Mouse (Mus musculus): ENCODE results near the gene Olfr531. TPM values are rescaled to one million over a fixed set of nuclear protein-coding genes. Genes with fewer than 3 reads are reported as not detected.

The Olfr531 gene
- polyA plus RNA-seq, 2 experiments, result not detected

DNA sequence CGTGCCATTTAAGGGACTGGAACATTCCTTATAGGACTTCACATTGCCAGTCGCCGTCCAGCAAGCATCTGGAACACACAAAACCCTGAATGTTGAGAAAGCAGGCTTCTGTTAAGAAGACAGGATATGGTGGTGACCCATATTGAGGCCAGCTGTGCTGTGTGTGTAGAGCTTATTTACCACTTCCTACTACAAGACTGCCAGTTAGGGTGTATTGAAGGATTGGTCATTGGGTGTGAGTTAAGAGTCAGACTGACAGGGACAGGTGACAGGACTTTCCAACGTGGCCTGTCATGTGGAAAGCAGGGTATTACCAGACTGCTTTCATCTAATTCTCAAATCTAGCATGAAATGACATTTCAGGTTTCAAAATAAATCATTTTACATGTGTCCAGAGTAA, 28.4 kb downstream of the Olfr531 start:
- H3K27me3 ChIP-seq (ENCODE audit: control insufficient read depth, insufficient read depth, low read length), result no peaks in the 10 kb centered on the region
- H3K4me2 ChIP-seq (ENCODE audit: low read depth), result no peak overlapping the region
- DNase-seq (ENCODE audit: low read depth in 3 of 3, low spot score in 3 of 3) (no peak), ATAC-seq (ENCODE audit: insufficient read depth) (no peak)
- H3K9me3 ChIP-seq (ENCODE audit: control insufficient read depth, low read length), result no peaks in the 10 kb centered on the region
- WGBS (ENCODE audit: insufficient replicate concordance), result 38% methylated on average over 4 of the region's 4 CpGs
- H3K4me3 ChIP-seq (ENCODE audit: insufficient read depth in 1 of 2, low read depth in 2 of 2, low read length in 2 of 2), result no peak overlapping the region
- H3K27ac ChIP-seq, result no peak overlapping the region
- no peaks in the 10 kb centered on the region for H3K36me3 ChIP-seq (replicated peaks; ENCODE audit: control insufficient read depth, insufficient read depth, low read depth)
- no peak overlapping the region for H3K9ac ChIP-seq (replicated peaks)
- TF ChIP-seq CTCF (IDR thresholded peaks at IDR 0.05; ENCODE audit: low read depth) (no peak), EP300 (IDR thresholded peaks at IDR 0.05; ENCODE audit: low read depth) (no peak)
- H3K4me1 ChIP-seq (replicated peaks; ENCODE audit: control insufficient read depth in 2 of 2, insufficient read depth in 2 of 2, low read length in 1 of 2), result no peaks in the 10 kb centered on the region

DNA sequence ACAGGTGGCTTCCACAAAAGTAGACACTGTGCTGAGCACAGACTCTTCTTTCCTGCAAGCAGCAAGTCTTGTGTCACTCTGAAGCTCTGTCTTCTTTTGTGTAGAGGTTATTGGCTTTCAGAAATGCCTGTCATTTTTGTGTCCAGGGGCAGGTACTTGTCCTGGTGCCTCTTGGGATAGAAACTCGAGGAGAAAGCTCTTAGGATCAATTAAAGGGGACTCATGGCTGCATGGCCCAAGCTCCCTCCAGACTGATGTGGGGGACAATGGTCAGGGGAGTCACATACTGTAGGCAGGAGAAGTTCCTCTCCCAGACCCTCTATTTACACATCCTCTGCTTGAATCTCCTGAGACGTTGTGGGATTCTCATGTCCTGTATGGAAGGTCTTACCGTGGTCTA, 41.1 kb downstream of the Olfr531 start, which contains the start of gene Olfr60:
Gene Olfr60, minus strand, starts transcription at position 101 of the 400 bp plus-strand sequence.
- H3K9me3 ChIP-seq (ENCODE audit: control insufficient read depth, low read length), result no peaks in the 10 kb centered on the region
- no peaks in the 10 kb centered on the region for H3K27me3 ChIP-seq (ENCODE audit: control insufficient read depth, insufficient read depth, low read length)
- H3K27ac ChIP-seq, result no peak within 1 kb of the TSS
- H3K9ac ChIP-seq (replicated peaks), result no peak within 1 kb of the TSS
- TF ChIP-seq EP300 (IDR thresholded peaks at IDR 0.05; ENCODE audit: low read depth), result no peak
- ATAC-seq (ENCODE audit: insufficient read depth) (no peak), DNase-seq (ENCODE audit: low read depth in 3 of 3, low spot score in 3 of 3) (no peak)
- H3K4me2 ChIP-seq (ENCODE audit: low read depth), result no peak within 1 kb of the TSS
- 45% methylated on average over 3 of the region's 3 CpGs for WGBS (ENCODE audit: insufficient replicate concordance)
- H3K4me1 ChIP-seq (replicated peaks; ENCODE audit: control insufficient read depth in 2 of 2, insufficient read depth in 2 of 2, low read length in 1 of 2), result no peaks in the 10 kb centered on the region
- no peak within 1 kb of the TSS for H3K4me3 ChIP-seq (ENCODE audit: insufficient read depth in 1 of 2, low read depth in 2 of 2, low read length in 2 of 2)
- no peaks in the 10 kb centered on the region for H3K36me3 ChIP-seq (replicated peaks; ENCODE audit: control insufficient read depth, insufficient read depth, low read depth)

Other genes starting within 250 kb of the Olfr531 start
- 0.01 TPM in 1 of 2 replicates, not detected in the other for gene Sprn, start 248.0 kb downstream of the Olfr531 start, polyA plus RNA-seq (2012; rRNA removed)
- not detected in 2 replicates for gene Sprn, start 248.0 kb downstream of the Olfr531 start, polyA plus RNA-seq (2014; fragmentation: Nextera tagmentation; extraction: Ambion mirVana)
- not detected in 2 replicates for gene Olfr522, start 238.2 kb downstream of the Olfr531 start, polyA plus RNA-seq (2012; rRNA removed)
- not detected in 2 replicates for gene Olfr522, start 238.2 kb downstream of the Olfr531 start, polyA plus RNA-seq (2014; fragmentation: Nextera tagmentation; extraction: Ambion mirVana)
- not detected in 2 replicates for gene Olfr523, start 229.7 kb downstream of the Olfr531 start, polyA plus RNA-seq (2012; rRNA removed)
- not detected in 2 replicates for gene Olfr523, start 229.7 kb downstream of the Olfr531 start, polyA plus RNA-seq (2014; fragmentation: Nextera tagmentation; extraction: Ambion mirVana)
- not detected in 2 replicates for gene Olfr524, start 197.0 kb downstream of the Olfr531 start, polyA plus RNA-seq (2012; rRNA removed)
- not detected in 2 replicates for gene Olfr524, start 197.0 kb downstream of the Olfr531 start, polyA plus RNA-seq (2014; fragmentation: Nextera tagmentation; extraction: Ambion mirVana)
- gene Cd163l1, start 184.7 kb downstream of the Olfr531 start, polyA plus RNA-seq (2012; rRNA removed), result 0.03 and 0.07 TPM in 2 replicates
- gene Cd163l1, start 184.7 kb downstream of the Olfr531 start, polyA plus RNA-seq (2014; fragmentation: Nextera tagmentation; extraction: Ambion mirVana), result not detected in 2 replicates
- not detected in 2 replicates for gene 5830411N06Rik, start 155.6 kb downstream of the Olfr531 start, polyA plus RNA-seq (2012; rRNA removed)
- gene 5830411N06Rik, start 155.6 kb downstream of the Olfr531 start, polyA plus RNA-seq (2014; fragmentation: Nextera tagmentation; extraction: Ambion mirVana), result not detected in 2 replicates
- gene Olfr525, start 82.1 kb downstream of the Olfr531 start, polyA plus RNA-seq (2012; rRNA removed), result not detected in 2 replicates
- not detected in 2 replicates for gene Olfr525, start 82.1 kb downstream of the Olfr531 start, polyA plus RNA-seq (2014; fragmentation: Nextera tagmentation; extraction: Ambion mirVana)
- gene Olfr527, start 68.9 kb downstream of the Olfr531 start, polyA plus RNA-seq (2012; rRNA removed), result not detected in 2 replicates
- not detected in 2 replicates for gene Olfr527, start 68.9 kb downstream of the Olfr531 start, polyA plus RNA-seq (2014; fragmentation: Nextera tagmentation; extraction: Ambion mirVana)
- gene Olfr60, start 41.2 kb downstream of the Olfr531 start, polyA plus RNA-seq (2012; rRNA removed), result not detected in 2 replicates
- not detected in 2 replicates for gene Olfr60, start 41.2 kb downstream of the Olfr531 start, polyA plus RNA-seq (2014; fragmentation: Nextera tagmentation; extraction: Ambion mirVana)
- gene Olfr530, start 26.6 kb downstream of the Olfr531 start, polyA plus RNA-seq (2012; rRNA removed), result not detected in 2 replicates
- not detected in 2 replicates for gene Olfr530, start 26.6 kb downstream of the Olfr531 start, polyA plus RNA-seq (2014; fragmentation: Nextera tagmentation; extraction: Ambion mirVana)
- not detected in 2 replicates for gene Olfr532, start 18.7 kb upstream of the Olfr531 start, polyA plus RNA-seq (2012; rRNA removed)
- gene Olfr532, start 18.7 kb upstream of the Olfr531 start, polyA plus RNA-seq (2014; fragmentation: Nextera tagmentation; extraction: Ambion mirVana), result not detected in 2 replicates
- not detected in 2 replicates for gene Olfr533, start 60.5 kb upstream of the Olfr531 start, polyA plus RNA-seq (2012; rRNA removed)
- not detected in 2 replicates for gene Olfr533, start 60.5 kb upstream of the Olfr531 start, polyA plus RNA-seq (2014; fragmentation: Nextera tagmentation; extraction: Ambion mirVana)
- gene Olfr535, start 81.3 kb upstream of the Olfr531 start, polyA plus RNA-seq (2012; rRNA removed), result not detected in 2 replicates
- gene Olfr535, start 81.3 kb upstream of the Olfr531 start, polyA plus RNA-seq (2014; fragmentation: Nextera tagmentation; extraction: Ambion mirVana), result not detected in 2 replicates
- not detected in 2 replicates for gene Olfr536, start 104.5 kb upstream of the Olfr531 start, polyA plus RNA-seq (2012; rRNA removed)
- gene Olfr536, start 104.5 kb upstream of the Olfr531 start, polyA plus RNA-seq (2014; fragmentation: Nextera tagmentation; extraction: Ambion mirVana), result not detected in 2 replicates
- not detected in 2 replicates for gene Olfr538, start 165.0 kb upstream of the Olfr531 start, polyA plus RNA-seq (2012; rRNA removed)
- gene Olfr538, start 165.0 kb upstream of the Olfr531 start, polyA plus RNA-seq (2014; fragmentation: Nextera tagmentation; extraction: Ambion mirVana), result not detected in 2 replicates
- gene Olfr46, start 198.4 kb upstream of the Olfr531 start, polyA plus RNA-seq (2012; rRNA removed), result not detected in 2 replicates
- gene Olfr46, start 198.4 kb upstream of the Olfr531 start, polyA plus RNA-seq (2014; fragmentation: Nextera tagmentation; extraction: Ambion mirVana), result not detected in 2 replicates
- not detected in 2 replicates for gene Olfr61, start 226.1 kb upstream of the Olfr531 start, polyA plus RNA-seq (2012; rRNA removed)
- not detected in 2 replicates for gene Olfr61, start 226.1 kb upstream of the Olfr531 start, polyA plus RNA-seq (2014; fragmentation: Nextera tagmentation; extraction: Ambion mirVana)
- not detected in 2 replicates for gene Olfr53, start 243.5 kb upstream of the Olfr531 start, polyA plus RNA-seq (2012; rRNA removed)
- gene Olfr53, start 243.5 kb upstream of the Olfr531 start, polyA plus RNA-seq (2014; fragmentation: Nextera tagmentation; extraction: Ambion mirVana), result not detected in 2 replicates